Mouse (Mus musculus): ENCODE results near the gene Tdrd1. TPM values are rescaled to one million over a fixed set of nuclear protein-coding genes. Genes with fewer than 3 reads are reported as not detected.

Tdrd1 gene
- polyA plus RNA-seq, 1 experiment from 2014 or later: 0.88 TPM

GRCm38 (mm10) chr19:56893326-56893725, 67.3 kb downstream of the Tdrd1 start:
- H3K4me2 ChIP-seq: no peak overlapping the region
- no peaks in the 10 kb centered on the region for H3K36me3 ChIP-seq (replicated peaks)
- no peak overlapping the region for H3K27ac ChIP-seq
- no peaks in the 10 kb centered on the region for H3K27me3 ChIP-seq (replicated peaks)
- H3K4me1 ChIP-seq: no peaks in the 10 kb centered on the region
- no peaks in the 10 kb centered on the region for H3K9me3 ChIP-seq
- WGBS: 83% methylated on average over 5 of the region's 5 CpGs
- H3K4me3 ChIP-seq: no peak overlapping the region
- no peak overlapping the region for H3K9ac ChIP-seq
- no peak for ATAC-seq (replicated peaks)

GRCm38 (mm10) chr19:56897654-56898053, 71.6 kb downstream of the Tdrd1 start:
- ATAC-seq (replicated peaks): no peak

GRCm38 (mm10) chr19:56904095-56904494, 78.1 kb downstream of the Tdrd1 start:
- no peak overlapping the region for H3K4me2 ChIP-seq
- no peak overlapping the region for H3K27ac ChIP-seq
- no peak for ATAC-seq (replicated peaks)
- H3K9me3 ChIP-seq: no peaks in the 10 kb centered on the region
- H3K4me1 ChIP-seq: 0 out of 2 replicates have a peak, but pooled peaks cover 2% of the 10 kb centered on the region
- WGBS: 85% methylated on average over 3 of the region's 3 CpGs
- H3K9ac ChIP-seq: no peak overlapping the region
- H3K36me3 ChIP-seq (replicated peaks): no peaks in the 10 kb centered on the region
- no peak overlapping the region for H3K4me3 ChIP-seq
- no peaks in the 10 kb centered on the region for H3K27me3 ChIP-seq (replicated peaks)

More at GRCm38 (mm10) chr19:56897654-56898053, 71.6 kb downstream of the Tdrd1 start:
- no peaks in the 10 kb centered on the region for H3K27me3 ChIP-seq (replicated peaks)
- WGBS: 64% methylated on average over 16 of the region's 16 CpGs
- H3K36me3 ChIP-seq (replicated peaks): no peaks in the 10 kb centered on the region
- H3K4me3 ChIP-seq: no peak overlapping the region
- H3K9ac ChIP-seq: no peak overlapping the region
- H3K27ac ChIP-seq: no peak overlapping the region
- no peaks in the 10 kb centered on the region for H3K4me1 ChIP-seq
- no peaks in the 10 kb centered on the region for H3K9me3 ChIP-seq
- H3K4me2 ChIP-seq: no peak overlapping the region

GRCm38 (mm10) chr19:56905395-56905794, 79.4 kb downstream of the Tdrd1 start:
- 74% methylated on average over 7 of the region's 7 CpGs for WGBS
- no peaks in the 10 kb centered on the region for H3K9me3 ChIP-seq
- no peaks in the 10 kb centered on the region for H3K27me3 ChIP-seq (replicated peaks)
- no peaks in the 10 kb centered on the region for H3K36me3 ChIP-seq (replicated peaks)
- no peak overlapping the region for H3K27ac ChIP-seq
- ATAC-seq (replicated peaks): no peak
- no peak overlapping the region for H3K9ac ChIP-seq
- H3K4me3 ChIP-seq: no peak overlapping the region
- H3K4me2 ChIP-seq: no peak overlapping the region
- 0 out of 2 replicates have a peak, but pooled peaks cover 2% of the 10 kb centered on the region for H3K4me1 ChIP-seq

- 57% methylated on average over 3 of the region's 3 CpGs for WGBS
- no peak for ATAC-seq (replicated peaks)
Observed at GRCm38 (mm10) chr19:56907850-56908249, 81.8 kb downstream of the Tdrd1 start.

GRCm38 (mm10) chr19:56908472-56909270, 82.7 kb downstream of the Tdrd1 start:
- ATAC-seq (replicated peaks): 0 out of 2 replicates have a peak, but pooled peaks have one; percentile 30
- Histone ChIP-seq H3K9me3 (no peaks in the 10 kb centered on the region), H3K4me2 (no peak overlapping the region), H3K27ac (no peak overlapping the region), H3K4me3 (no peak overlapping the region), H3K27me3 (replicated peaks) (no peaks in the 10 kb centered on the region), H3K9ac (no peak overlapping the region), H3K36me3 (replicated peaks) (no peaks in the 10 kb centered on the region), H3K4me1 (peaks cover 10% of the 10 kb centered on the region; the same call in 1 of the 2 replicates)
- whole genome bisulfite sequencing: 75% methylated on average over 17 of the region's 17 CpGs

More at GRCm38 (mm10) chr19:56907850-56908249, 81.8 kb downstream of the Tdrd1 start:
- Histone ChIP-seq H3K36me3 (replicated peaks) (no peaks in the 10 kb centered on the region), H3K4me2 (no peak overlapping the region), H3K27ac (no peak overlapping the region), H3K4me3 (no peak overlapping the region), H3K9ac (no peak overlapping the region), H3K4me1 (peaks cover 10% of the 10 kb centered on the region; the same call in 1 of the 2 replicates), H3K27me3 (replicated peaks) (no peaks in the 10 kb centered on the region), H3K9me3 (no peaks in the 10 kb centered on the region)

GRCm38 (mm10) chr19:56910561-56910960, 84.6 kb downstream of the Tdrd1 start:
- no peak overlapping the region for H3K4me2 ChIP-seq
- H3K4me3 ChIP-seq: no peak overlapping the region
- ATAC-seq (replicated peaks): no peak
- H3K4me1 ChIP-seq: peaks cover 10% of the 10 kb centered on the region; the same call in 1 of the 2 replicates
- H3K36me3 ChIP-seq (replicated peaks): no peaks in the 10 kb centered on the region
- no peaks in the 10 kb centered on the region for H3K9me3 ChIP-seq
- no peak overlapping the region for H3K9ac ChIP-seq
- H3K27ac ChIP-seq: no peak overlapping the region
- WGBS: 35% methylated on average over 11 of the region's 11 CpGs
- H3K27me3 ChIP-seq (replicated peaks): no peaks in the 10 kb centered on the region

GRCm38 (mm10) chr19:56913761-56914160, 87.8 kb downstream of the Tdrd1 start:
- WGBS: 93% methylated on average over 4 of the region's 4 CpGs
- Histone ChIP-seq H3K9ac (no peak overlapping the region), H3K4me3 (no peak overlapping the region), H3K4me2 (no peak overlapping the region), H3K27me3 (replicated peaks) (no peaks in the 10 kb centered on the region), H3K4me1 (peaks cover 8% of the 10 kb centered on the region; the same call in 1 of the 2 replicates), H3K36me3 (replicated peaks) (no peaks in the 10 kb centered on the region), H3K9me3 (no peaks in the 10 kb centered on the region), H3K27ac (no peak overlapping the region)
- ATAC-seq (replicated peaks): no peak

- no peak overlapping the region for H3K4me3 ChIP-seq
- H3K9ac ChIP-seq: no peak overlapping the region
- H3K36me3 ChIP-seq (replicated peaks): no peaks in the 10 kb centered on the region
- H3K4me2 ChIP-seq: no peak overlapping the region
- H3K9me3 ChIP-seq: no peaks in the 10 kb centered on the region
- 97% methylated on average over 3 of the region's 3 CpGs for WGBS
- ATAC-seq (replicated peaks): no peak
- H3K27ac ChIP-seq: no peak overlapping the region
- H3K27me3 ChIP-seq (replicated peaks): no peaks in the 10 kb centered on the region
- H3K4me1 ChIP-seq: peaks cover 8% of the 10 kb centered on the region; the same call in 1 of the 2 replicates
Observed at GRCm38 (mm10) chr19:56914658-56915057, 88.6 kb downstream of the Tdrd1 start.

GRCm38 (mm10) chr19:56915084-56915483, 89.1 kb downstream of the Tdrd1 start:
- Histone ChIP-seq H3K4me2 (no peak overlapping the region), H3K36me3 (replicated peaks) (no peaks in the 10 kb centered on the region), H3K27ac (no peak overlapping the region), H3K9ac (no peak overlapping the region), H3K9me3 (no peaks in the 10 kb centered on the region), H3K27me3 (replicated peaks) (no peaks in the 10 kb centered on the region), H3K4me3 (no peak overlapping the region), H3K4me1 (peaks cover 8% of the 10 kb centered on the region; the same call in 1 of the 2 replicates)
- WGBS: 48% methylated on average over 6 of the region's 6 CpGs
- no peak for ATAC-seq (replicated peaks)
